Mouse (Mus musculus) erythroblast, embryonic 14.5 days (primary cell): ENCODE results near the gene Tex14.

Experiments
- GATA1 ChIP-seq: IDR thresholded peaks from 2 replicates; pipeline ENCODE4 v1.6.1; 2012; ENCODE audit warnings: low read length, inconsistent platforms, mixed read lengths
- TAL1 ChIP-seq: IDR thresholded peaks from 3 replicates; pipeline ENCODE4 v1.6.1; 2012; ENCODE audit warnings: low read length, inconsistent platforms, mixed read lengths

- TF ChIP-seq GATA1: no peak
- TF ChIP-seq TAL1: no peak
These were observed 40.0 kb downstream of the Tex14 start for GRCm38 (mm10) chr11:87444735-87445428.
